ENCODE assay signal across 8 mouse cellular contexts in genomic region chr10:44268145-44268860, GRCm38 (mm10). TPM values are rescaled to one million over a fixed set of nuclear protein-coding genes. Genes with fewer than 3 reads are reported as not detected.
DNase-seq lines count a peak whose midpoint lies in the region; ATAC-seq and TF ChIP-seq lines count a peak whose summit lies in the region.

Atg5 (plus strand) TSS chr10:44268358.

- H3K79me2 ChIP-seq in C2C12 (ENCODE audit: control insufficient read depth, insufficient read depth) (peaks cover 61% of the 10 kb centered on the region), myocyte (ENCODE audit: control insufficient read depth, insufficient read depth) (peaks cover 54% of the 10 kb centered on the region)
- H3K79me2 ChIP-seq in liver, adult 2 months (ENCODE audit: control insufficient read depth, insufficient read depth, low read length): peaks cover 28% of the 10 kb centered on the region; the same call in 1 of the 2 replicates

- peak; percentile 99 for DNase-seq in brain, embryonic 14.5 days (ENCODE audit: low read depth)
- DNase-seq in liver, adult 2 months (ENCODE audit: extremely low read depth, low read depth, low spot score): peak; percentile 86
- DNase-seq in splenic B cell, adult 2 months (ENCODE audit: low read depth, low spot score): peak; percentile 98

- H3K4me2 ChIP-seq in heart, embryonic 11.5 days: peak within 1 kb of the TSS; percentile 86
- peak within 1 kb of the TSS; percentile 90 for H3K4me2 ChIP-seq in kidney, embryonic 16.5 days (replicated peaks; ENCODE audit: low read depth, low read length)
- peak within 1 kb of the TSS; percentile 98 for H3K4me2 ChIP-seq in myocyte (ENCODE audit: low read depth)

- H3K9me3 ChIP-seq in erythroblast, embryonic 14.5 days (ENCODE audit: control insufficient read depth, low read length): no peaks in the 10 kb centered on the region
- H3K9me3 ChIP-seq in heart, embryonic 11.5 days (replicated peaks; ENCODE audit: control insufficient read depth, low read length): no peaks in the 10 kb centered on the region
- H3K9me3 ChIP-seq in kidney, embryonic 16.5 days (ENCODE audit: low read length): no peaks in the 10 kb centered on the region

- H3K36me3 ChIP-seq in C2C12 (ENCODE audit: control insufficient read depth, insufficient read depth): peaks cover 16% of the 10 kb centered on the region
- H3K36me3 ChIP-seq in erythroblast, embryonic 14.5 days (ENCODE audit: control insufficient read depth): peaks cover 2% of the 10 kb centered on the region; the same call in 1 of the 2 replicates
- no peaks in the 10 kb centered on the region for H3K36me3 ChIP-seq in heart, embryonic 11.5 days (ENCODE audit: control insufficient read depth, insufficient read depth, low read length)
- H3K36me3 ChIP-seq in kidney, embryonic 16.5 days (ENCODE audit: insufficient read depth, low read length): no peaks in the 10 kb centered on the region
- peaks cover 2% of the 10 kb centered on the region; the same call in 1 of the 2 replicates for H3K36me3 ChIP-seq in liver, adult 2 months (ENCODE audit: control insufficient read depth, insufficient read depth, low read length)
- no peaks in the 10 kb centered on the region for H3K36me3 ChIP-seq in myocyte (ENCODE audit: control insufficient read depth, insufficient read depth)
- H3K36me3 ChIP-seq in splenic B cell, adult 2 months (ENCODE audit: control insufficient read depth, insufficient read depth, low read length, poor library complexity, severe bottlenecking): no peaks in the 10 kb centered on the region

- peaks cover 32% of the 10 kb centered on the region for H3K4me1 ChIP-seq in erythroblast, embryonic 14.5 days (ENCODE audit: control insufficient read depth)
- H3K4me1 ChIP-seq in heart, embryonic 11.5 days (ENCODE audit: control insufficient read depth, insufficient read depth, low read length): peaks cover 15% of the 10 kb centered on the region
- H3K4me1 ChIP-seq in kidney, embryonic 16.5 days (ENCODE audit: insufficient read depth, low read length): peaks cover 19% of the 10 kb centered on the region
- peaks cover 14% of the 10 kb centered on the region; the same call in 1 of the 2 replicates for H3K4me1 ChIP-seq in liver, adult 2 months (ENCODE audit: control insufficient read depth, insufficient read depth, low read length)

- WGBS in heart, embryonic 11.5 days (ENCODE audit: insufficient replicate concordance): under 1% methylated on average over 62 of the region's 63 CpGs
- under 1% methylated on average over 57 of the region's 63 CpGs for WGBS in kidney, embryonic 16.5 days
- under 1% methylated on average over 63 of the region's 63 CpGs for WGBS in liver, adult 2 months

- peak; percentile 99 for ATAC-seq in heart, embryonic 11.5 days (replicated peaks; ENCODE audit: insufficient number of reproducible peaks, low FRiP score, low TSS enrichment)
- peak; percentile 99 for ATAC-seq in kidney, embryonic 16.5 days (ENCODE audit: low FRiP score, low TSS enrichment)

- H3K27ac ChIP-seq in heart, embryonic 11.5 days (ENCODE audit: low read depth, low read length): peak within 1 kb of the TSS; percentile 94
- peak within 1 kb of the TSS; percentile 95 for H3K27ac ChIP-seq in kidney, embryonic 16.5 days (ENCODE audit: low read length)
- peak within 1 kb of the TSS; percentile 81 for H3K27ac ChIP-seq in liver, adult 2 months (replicated peaks; ENCODE audit: insufficient read depth, low read depth, low read length)

- peak within 1 kb of the TSS; percentile 94 for H3K9ac ChIP-seq in heart, embryonic 11.5 days (ENCODE audit: low read depth, low read length)
- peak within 1 kb of the TSS; percentile 89 for H3K9ac ChIP-seq in kidney, embryonic 16.5 days (replicated peaks; ENCODE audit: low read length)
- H3K9ac ChIP-seq in liver, adult 2 months (ENCODE audit: low read depth, low read length): peak within 1 kb of the TSS; percentile 96

- peak within 1 kb of the TSS; percentile 92 for H3ac ChIP-seq in C2C12 (ENCODE audit: control insufficient read depth, insufficient read length, low read depth)
- H3ac ChIP-seq in myocyte (ENCODE audit: control insufficient read depth, insufficient read length): peak within 1 kb of the TSS; percentile 42

- TF ChIP-seq CTCF in C2C12 (IDR thresholded peaks at IDR 0.05; ENCODE audit: control insufficient read depth, insufficient read depth, insufficient read length): no peak
- 0 out of 2 replicates have a peak, but pooled peaks have one; percentile 29 for TF ChIP-seq CTCF in brain, embryonic 14.5 days (IDR thresholded peaks at IDR 0.05; ENCODE audit: borderline replicate concordance, extremely low read depth, insufficient read depth, insufficient read length)
- TF ChIP-seq CTCF in liver, adult 2 months (IDR thresholded peaks at IDR 0.05; ENCODE audit: low read depth, low read length): peak; percentile 30

- peak within 1 kb of the TSS; percentile 76 for H3K4me3 ChIP-seq in C2C12 (ENCODE audit: insufficient read depth, poor library complexity, severe bottlenecking)
- H3K4me3 ChIP-seq in erythroblast, embryonic 14.5 days (replicated peaks): peak within 1 kb of the TSS; percentile 86
- peak within 1 kb of the TSS; percentile 95 for H3K4me3 ChIP-seq in heart, embryonic 11.5 days (ENCODE audit: low read depth, low read length)
- H3K4me3 ChIP-seq in kidney, embryonic 16.5 days (ENCODE audit: low read length): peak within 1 kb of the TSS; percentile 86
- H3K4me3 ChIP-seq in liver, adult 2 months (ENCODE audit: insufficient read depth, low read depth, low read length): peak within 1 kb of the TSS; percentile 92
- H3K4me3 ChIP-seq in myocyte: peak within 1 kb of the TSS; percentile 53

- H3K79me3 ChIP-seq in C2C12 (ENCODE audit: low read depth): peaks cover 44% of the 10 kb centered on the region

- H3K27me3 ChIP-seq in C2C12 (ENCODE audit: control insufficient read depth, insufficient read depth, insufficient read length) (no peaks in the 10 kb centered on the region), myocyte (ENCODE audit: control insufficient read depth, insufficient read depth, insufficient read length) (no peaks in the 10 kb centered on the region)
- H3K27me3 ChIP-seq in erythroblast, embryonic 14.5 days (ENCODE audit: control insufficient read depth): no peaks in the 10 kb centered on the region
- H3K27me3 ChIP-seq in heart, embryonic 11.5 days (ENCODE audit: control insufficient read depth, insufficient read depth, low read length): no peaks in the 10 kb centered on the region
- H3K27me3 ChIP-seq in kidney, embryonic 16.5 days (ENCODE audit: insufficient read depth, low read length): no peaks in the 10 kb centered on the region
- H3K27me3 ChIP-seq in liver, adult 2 months (ENCODE audit: control insufficient read depth, insufficient read depth, low read length): no peaks in the 10 kb centered on the region
- H3K27me3 ChIP-seq in splenic B cell, adult 2 months (ENCODE audit: control insufficient read depth, insufficient read depth, low read length, poor library complexity, severe bottlenecking): no peaks in the 10 kb centered on the region

- no peak; the same call in 1 of the 2 replicates for TF ChIP-seq POLR2A in brain, embryonic 14.5 days (IDR thresholded peaks at IDR 0.05; ENCODE audit: borderline replicate concordance, extremely low read depth, insufficient read depth, insufficient read length, poor library complexity, severe bottlenecking)
- TF ChIP-seq POLR2A in liver, adult 2 months (IDR thresholded peaks at IDR 0.05; ENCODE audit: extremely low read depth, insufficient read depth, low read length): peak; percentile 84
- TF ChIP-seq POLR2A in myocyte (IDR thresholded peaks at IDR 0.05; ENCODE audit: insufficient read length, low read depth): peak; percentile 86

TF ChIP-seq in C2C12, 6 proteins besides CTCF, POLR2A, EP300 and RAD21:
- peak; percentile 91 for TF ChIP-seq MAX (IDR thresholded peaks at IDR 0.05)
- peak; percentile 96 for TF ChIP-seq USF1 (IDR thresholded peaks at IDR 0.05; ENCODE audit: low read depth)
- TF ChIP-seq CEBPB (IDR thresholded peaks at IDR 0.05; ENCODE audit: low read depth): no peak

TF ChIP-seq in myocyte, 11 proteins besides CTCF, POLR2A, EP300 and RAD21:
- TF ChIP-seq MYOG (IDR thresholded peaks at IDR 0.05; ENCODE audit: control insufficient read depth in 1 of 3, insufficient read depth in 1 of 3, insufficient read length in 2 of 3, low read depth in 2 of 3) (peak in 1 of 3 experiments; percentile 47), USF1 (IDR thresholded peaks at IDR 0.05; ENCODE audit: low read depth) (peak; percentile 95), SRF (IDR thresholded peaks at IDR 0.05; ENCODE audit: control insufficient read depth, insufficient read length, low read depth) (peak; percentile 78), CEBPB (IDR thresholded peaks at IDR 0.05; ENCODE audit: insufficient read depth, poor library complexity, severe bottlenecking) (no peak), TCF3 (IDR thresholded peaks at IDR 0.05; ENCODE audit: insufficient read length, low read depth) (no peak), POLR2AphosphoS2 (IDR thresholded peaks at IDR 0.05; ENCODE audit: insufficient read length, low read depth) (peak; percentile 91), MYOD1 (IDR thresholded peaks at IDR 0.05; ENCODE audit: control insufficient read depth in 1 of 3, insufficient read length in 2 of 3, low read depth in 2 of 3) (no peak), REST (IDR thresholded peaks at IDR 0.05; ENCODE audit: insufficient read depth, insufficient read length) (no peak)

RNA-seq across cellular contexts. Expression of gene Atg5, which starts in this region (rescaled TPM):
- polyA plus RNA-seq in C2C12 (2012; fragmentation: generic; extraction: Trizol) (13.6 TPM), myocyte (2012; fragmentation: generic; extraction: Trizol) (12.7 TPM)
- polyA plus RNA-seq in brain, embryonic 14.5 days (2012; rRNA removed): 21.7 and 22.7 TPM in 2 replicates
- polyA plus RNA-seq in erythroblast, embryonic 14.5 days (2012): 0.45 and 0.71 TPM in 2 replicates
- 30.6 and 33.1 TPM in 2 replicates for polyA plus RNA-seq in heart, embryonic 11.5 days (2014; fragmentation: Nextera tagmentation; extraction: Ambion mirVana)
- polyA plus RNA-seq in kidney, embryonic 16.5 days (2015; fragmentation: Nextera tagmentation; extraction: Ambion mirVana): 52.4 and 55.6 TPM in 2 replicates
- total RNA-seq in liver, adult 2 months (2014; rRNA removed): 49.1 and 61.8 TPM in 2 replicates
- 16.7 and 17.4 TPM in 2 replicates for polyA plus RNA-seq in liver, adult 2 months (2012; rRNA removed)

Comparison
In these comparisons a context has a peak if more than half of its experiments do, and no peak if none do; other contexts are left out.
1. Peak in every context shown above with its lines: DNase-seq, ATAC-seq, H3K4me3 ChIP-seq and H3K27ac ChIP-seq.